8 mouse cellular contexts compared by ENCODE assay signal in the genomic region with DNA sequence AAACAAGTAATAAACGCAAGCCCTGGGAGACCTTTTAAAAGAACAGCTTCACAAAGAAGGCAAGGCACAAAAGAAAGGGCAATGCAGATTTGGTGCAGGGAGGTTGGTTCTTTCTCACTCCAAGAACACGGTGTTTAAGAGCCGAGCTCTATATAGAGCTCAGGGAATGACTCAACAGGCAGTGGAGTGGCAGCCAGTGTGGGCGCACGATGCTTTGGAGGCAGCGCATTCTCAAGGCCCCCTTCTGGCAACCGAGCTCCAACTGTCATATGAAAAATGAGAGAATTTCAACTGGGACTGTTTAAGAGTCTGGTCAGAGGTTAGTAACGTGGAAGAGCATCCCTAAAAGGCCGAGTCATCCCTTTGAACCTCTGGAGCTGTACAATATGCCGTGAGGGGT.
A peak's percentile ranks its signal among the peaks of the same experiment; 100 is the strongest.
DNase-seq lines count a peak whose midpoint lies in the region; ATAC-seq lines count a peak whose summit lies in the region.

No protein-coding gene starts in this region.

- H3K27me3 ChIP-seq in midbrain, embryonic 13.5 days: no peaks in the 10 kb centered on the region

- H3K4me2 ChIP-seq in midbrain, embryonic 13.5 days (replicated peaks): no peak overlapping the region

- 34% methylated on average over 10 of the region's 10 CpGs for WGBS in midbrain, embryonic 13.5 days

- H3K27ac ChIP-seq in midbrain, embryonic 13.5 days: peak overlapping the region; percentile 6; the same call in 1 of the 2 replicates

- peaks cover 42% of the 10 kb centered on the region for H3K4me1 ChIP-seq in midbrain, embryonic 13.5 days (replicated peaks)

- H3K9me3 ChIP-seq in midbrain, embryonic 13.5 days: no peaks in the 10 kb centered on the region

- H3K4me3 ChIP-seq in midbrain, embryonic 13.5 days (replicated peaks): no peak overlapping the region

- ATAC-seq in CD4-positive, CD25-positive, alpha-beta regulatory T cell, adult 4 months: no peak
- ATAC-seq in midbrain, embryonic 13.5 days: no peak
- no peak for ATAC-seq in megakaryocyte-erythroid progenitor cell, adult 5-6 weeks (replicated peaks; ENCODE audit: low FRiP score, low TSS enrichment, poor library complexity, severe bottlenecking)

- DNase-seq in CD4-positive, CD25-positive, alpha-beta regulatory T cell, adult 2 months (ENCODE audit: low read depth, low spot score): peak; percentile 46
- peak; percentile 48 for DNase-seq in Muller cell, postnatal 12 days (ENCODE audit: inconsistent ontology term)
- peak; percentile 39 to 68 for DNase-seq in frontal cortex, postnatal 25 days (ENCODE audit: low spot score in 2 of 2)
- DNase-seq in testis, postnatal 14 days (ENCODE audit: low spot score): no peak
- DNase-seq in cerebellum, postnatal 4 days (ENCODE audit: low spot score in 2 of 2): no peak

- no peaks in the 10 kb centered on the region for H3K36me3 ChIP-seq in midbrain, embryonic 13.5 days

- no peak overlapping the region for H3K9ac ChIP-seq in midbrain, embryonic 13.5 days (replicated peaks)

Comparison
In these comparisons a context has a peak if more than half of its experiments do, and no peak if none do; other contexts are left out.
1. DNase-seq: peak in CD4-positive, CD25-positive, alpha-beta regulatory T cell, adult 2 months (single experiment), Muller cell, postnatal 12 days (single experiment) and frontal cortex, postnatal 25 days (2 of 2); none in testis, postnatal 14 days (single experiment) and cerebellum, postnatal 4 days (0 of 2).